Mouse (Mus musculus): ENCODE measurements around the gene Obsl1.

DNA sequence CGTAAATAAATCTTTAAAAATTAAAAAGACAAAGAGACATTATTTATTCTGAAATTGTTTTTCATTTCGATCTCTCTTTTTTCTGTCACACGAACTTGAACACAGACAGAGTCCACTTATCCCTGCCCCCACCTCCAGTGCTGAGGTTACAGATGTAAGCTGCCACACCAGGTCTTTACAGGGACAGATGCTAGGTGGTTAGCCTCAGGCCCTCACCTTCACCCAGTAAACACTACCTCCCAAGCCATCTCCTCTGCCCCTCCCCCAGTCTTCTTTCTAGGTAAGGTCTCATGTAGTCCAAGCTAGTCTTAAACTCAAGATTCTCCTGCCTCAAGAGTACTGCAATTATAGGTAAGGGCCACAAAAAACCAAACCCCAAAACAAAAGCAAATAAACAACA lies 6.3 kb upstream of the Obsl1 start:
- TF ChIP-seq CTCF (IDR thresholded peaks at IDR 0.05): no peak
- TF ChIP-seq EP300 (IDR thresholded peaks at IDR 0.05; ENCODE audit: insufficient read depth, low read depth, low read length): no peak
- TF ChIP-seq POLR2A (IDR thresholded peaks at IDR 0.05; ENCODE audit: insufficient read depth, low read depth, low read length): no peak

All from heart, adult 2 months (tissue).